Mouse (Mus musculus): ENCODE results near the gene Primpol. TPM values are rescaled to one million over a fixed set of nuclear protein-coding genes. Genes with fewer than 3 reads are reported as not detected.

Gene Primpol
- polyA plus RNA-seq, 1 experiment from 2014 or later = 7.1 TPM

DNA sequence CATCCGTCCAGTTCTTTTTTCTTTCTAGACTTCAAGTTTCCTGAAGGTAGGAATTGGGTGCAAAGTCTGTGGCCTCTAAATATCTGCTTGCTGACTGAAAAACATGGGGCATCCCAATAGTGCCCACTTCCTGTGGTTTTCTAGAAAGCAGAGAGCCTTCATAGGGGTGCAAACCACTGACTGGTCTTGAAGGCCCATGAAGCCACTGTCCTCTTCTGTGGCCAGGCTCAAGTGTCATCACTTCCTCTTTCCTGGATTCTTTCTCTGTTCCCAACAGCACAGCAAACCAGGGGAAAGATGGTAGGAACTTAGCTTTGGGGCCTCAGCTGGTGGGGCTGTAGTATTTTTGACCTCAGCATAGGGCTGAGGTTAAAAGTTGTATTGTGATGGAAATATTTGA lies 11.6 kb upstream of the Primpol start:
- H3K9me3 ChIP-seq (replicated peaks; ENCODE audit: control insufficient read depth, low read length, poor library complexity, severe bottlenecking) = no peaks in the 10 kb centered on the region
- WGBS = 97% methylated on average over 1 of the region's 1 CpGs
- no peak overlapping the region for H3K4me3 ChIP-seq (ENCODE audit: low read depth, low read length)
- peaks cover 6% of the 10 kb centered on the region for H3K4me1 ChIP-seq (ENCODE audit: control insufficient read depth, insufficient read depth, low read length)
- H3K4me2 ChIP-seq (ENCODE audit: low read length) = no peak overlapping the region
- no peaks in the 10 kb centered on the region for H3K27me3 ChIP-seq (ENCODE audit: control insufficient read depth, insufficient read depth, low read depth, low read length)
- ATAC-seq = no peak
- no peak overlapping the region for H3K9ac ChIP-seq (ENCODE audit: low read depth, low read length)
- H3K27ac ChIP-seq (ENCODE audit: low read length) = no peak overlapping the region
- peaks cover 18% of the 10 kb centered on the region for H3K36me3 ChIP-seq (ENCODE audit: control insufficient read depth, insufficient read depth, low read length)

GRCm38 (mm10) chr8:46627881-46628280 lies 10.9 kb upstream of the Primpol start:
- H3K27ac ChIP-seq (ENCODE audit: low read length) = no peak overlapping the region
- H3K9ac ChIP-seq (ENCODE audit: low read depth, low read length) = no peak overlapping the region
- H3K4me1 ChIP-seq (ENCODE audit: control insufficient read depth, insufficient read depth, low read length) = peaks cover 6% of the 10 kb centered on the region
- no peaks in the 10 kb centered on the region for H3K27me3 ChIP-seq (ENCODE audit: control insufficient read depth, insufficient read depth, low read depth, low read length)
- 79% methylated on average over 7 of the region's 7 CpGs for WGBS
- H3K9me3 ChIP-seq (replicated peaks; ENCODE audit: control insufficient read depth, low read length, poor library complexity, severe bottlenecking) = no peaks in the 10 kb centered on the region
- no peak for ATAC-seq
- no peak overlapping the region for H3K4me2 ChIP-seq (ENCODE audit: low read length)
- H3K36me3 ChIP-seq (ENCODE audit: control insufficient read depth, insufficient read depth, low read length) = peaks cover 11% of the 10 kb centered on the region
- no peak overlapping the region for H3K4me3 ChIP-seq (ENCODE audit: low read depth, low read length)

GRCm38 (mm10) chr8:46626642-46627041 lies 9.6 kb upstream of the Primpol start:
- no peak overlapping the region for H3K4me3 ChIP-seq (ENCODE audit: low read depth, low read length)
- no peak for ATAC-seq
- no peak overlapping the region for H3K4me2 ChIP-seq (ENCODE audit: low read length)
- H3K36me3 ChIP-seq (ENCODE audit: control insufficient read depth, insufficient read depth, low read length) = peaks cover 6% of the 10 kb centered on the region
- H3K4me1 ChIP-seq (ENCODE audit: control insufficient read depth, insufficient read depth, low read length) = peaks cover 9% of the 10 kb centered on the region
- no peak overlapping the region for H3K9ac ChIP-seq (ENCODE audit: low read depth, low read length)
- H3K9me3 ChIP-seq (replicated peaks; ENCODE audit: control insufficient read depth, low read length, poor library complexity, severe bottlenecking) = no peaks in the 10 kb centered on the region
- H3K27ac ChIP-seq (ENCODE audit: low read length) = no peak overlapping the region
- H3K27me3 ChIP-seq (ENCODE audit: control insufficient read depth, insufficient read depth, low read depth, low read length) = no peaks in the 10 kb centered on the region
- 99% methylated on average over 5 of the region's 5 CpGs for WGBS

GRCm38 (mm10) chr8:46625166-46625565 lies 8.2 kb upstream of the Primpol start:
- H3K36me3 ChIP-seq (ENCODE audit: control insufficient read depth, insufficient read depth, low read length) = peaks cover 3% of the 10 kb centered on the region
- H3K4me2 ChIP-seq (ENCODE audit: low read length) = no peak overlapping the region
- H3K9me3 ChIP-seq (replicated peaks; ENCODE audit: control insufficient read depth, low read length, poor library complexity, severe bottlenecking) = no peaks in the 10 kb centered on the region
- no peak for ATAC-seq
- peaks cover 9% of the 10 kb centered on the region for H3K4me1 ChIP-seq (ENCODE audit: control insufficient read depth, insufficient read depth, low read length)
- H3K27me3 ChIP-seq (ENCODE audit: control insufficient read depth, insufficient read depth, low read depth, low read length) = no peaks in the 10 kb centered on the region
- H3K27ac ChIP-seq (ENCODE audit: low read length) = no peak overlapping the region
- 54% methylated on average over 1 of the region's 1 CpGs for WGBS
- H3K4me3 ChIP-seq (ENCODE audit: low read depth, low read length) = no peak overlapping the region
- H3K9ac ChIP-seq (ENCODE audit: low read depth, low read length) = no peak overlapping the region

- Histone ChIP-seq H3K36me3 (ENCODE audit: control insufficient read depth, insufficient read depth, low read length) (no peaks in the 10 kb centered on the region), H3K4me2 (ENCODE audit: low read length) (no peak overlapping the region), H3K27me3 (ENCODE audit: control insufficient read depth, insufficient read depth, low read depth, low read length) (no peaks in the 10 kb centered on the region), H3K4me1 (ENCODE audit: control insufficient read depth, insufficient read depth, low read length) (peaks cover 23% of the 10 kb centered on the region), H3K4me3 (ENCODE audit: low read depth, low read length) (no peak overlapping the region), H3K9ac (ENCODE audit: low read depth, low read length) (no peak overlapping the region), H3K9me3 (replicated peaks; ENCODE audit: control insufficient read depth, low read length, poor library complexity, severe bottlenecking) (no peaks in the 10 kb centered on the region), H3K27ac (ENCODE audit: low read length) (no peak overlapping the region)
- WGBS = 76% methylated on average over 9 of the region's 9 CpGs
- ATAC-seq = no peak
These were observed 5.6 kb upstream of the Primpol start for GRCm38 (mm10) chr8:46622446-46623270.

DNA sequence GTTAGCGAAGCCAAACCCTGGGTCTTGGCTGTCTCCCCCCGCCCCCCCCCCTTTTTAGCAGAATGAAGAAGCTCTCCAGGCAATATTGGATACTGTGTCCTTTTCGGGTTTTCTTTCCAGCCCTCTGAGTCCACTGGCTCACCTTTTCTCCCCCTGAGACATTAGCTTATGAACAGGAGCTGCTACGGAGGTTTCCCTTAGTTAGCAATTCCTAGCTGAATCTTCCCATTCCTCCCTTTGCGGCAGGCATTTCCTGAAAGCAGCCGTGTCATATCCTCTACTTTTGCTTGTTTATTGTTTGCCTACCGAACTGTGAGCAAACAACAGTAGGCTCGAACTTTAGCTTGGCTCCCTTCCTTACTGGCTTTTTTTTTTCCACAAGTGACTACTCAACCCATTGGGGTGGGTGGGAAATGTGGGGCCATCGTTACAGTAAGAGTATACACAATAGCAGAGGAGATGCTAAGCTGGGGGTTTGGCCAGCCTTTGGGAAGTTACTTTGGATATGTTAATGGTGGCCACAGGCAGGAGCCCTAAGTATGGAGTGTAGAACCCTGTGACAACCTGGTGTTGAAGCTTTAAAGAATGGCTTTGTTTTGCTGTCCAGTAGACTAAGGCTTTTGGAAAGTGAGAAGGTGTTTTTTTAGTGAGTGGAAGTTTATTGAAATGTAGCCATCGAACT lies 1.8 kb upstream of the Primpol start:
- no peaks in the 10 kb centered on the region for H3K9me3 ChIP-seq (replicated peaks; ENCODE audit: control insufficient read depth, low read length, poor library complexity, severe bottlenecking)
- H3K9ac ChIP-seq (ENCODE audit: low read depth, low read length) = peak overlapping the region; percentile 94
- H3K27me3 ChIP-seq (ENCODE audit: control insufficient read depth, insufficient read depth, low read depth, low read length) = no peaks in the 10 kb centered on the region
- peaks cover 26% of the 10 kb centered on the region for H3K4me1 ChIP-seq (ENCODE audit: control insufficient read depth, insufficient read depth, low read length)
- peak overlapping the region; percentile 91 for H3K4me3 ChIP-seq (ENCODE audit: low read depth, low read length)
- peak overlapping the region; percentile 70 for H3K4me2 ChIP-seq (ENCODE audit: low read length)
- peak overlapping the region; percentile 95; the same call in 1 of the 2 replicates for H3K27ac ChIP-seq (ENCODE audit: low read length)
- H3K36me3 ChIP-seq (ENCODE audit: control insufficient read depth, insufficient read depth, low read length) = no peaks in the 10 kb centered on the region
- no peak for ATAC-seq
- WGBS = 2% methylated on average over 10 of the region's 10 CpGs

DNA sequence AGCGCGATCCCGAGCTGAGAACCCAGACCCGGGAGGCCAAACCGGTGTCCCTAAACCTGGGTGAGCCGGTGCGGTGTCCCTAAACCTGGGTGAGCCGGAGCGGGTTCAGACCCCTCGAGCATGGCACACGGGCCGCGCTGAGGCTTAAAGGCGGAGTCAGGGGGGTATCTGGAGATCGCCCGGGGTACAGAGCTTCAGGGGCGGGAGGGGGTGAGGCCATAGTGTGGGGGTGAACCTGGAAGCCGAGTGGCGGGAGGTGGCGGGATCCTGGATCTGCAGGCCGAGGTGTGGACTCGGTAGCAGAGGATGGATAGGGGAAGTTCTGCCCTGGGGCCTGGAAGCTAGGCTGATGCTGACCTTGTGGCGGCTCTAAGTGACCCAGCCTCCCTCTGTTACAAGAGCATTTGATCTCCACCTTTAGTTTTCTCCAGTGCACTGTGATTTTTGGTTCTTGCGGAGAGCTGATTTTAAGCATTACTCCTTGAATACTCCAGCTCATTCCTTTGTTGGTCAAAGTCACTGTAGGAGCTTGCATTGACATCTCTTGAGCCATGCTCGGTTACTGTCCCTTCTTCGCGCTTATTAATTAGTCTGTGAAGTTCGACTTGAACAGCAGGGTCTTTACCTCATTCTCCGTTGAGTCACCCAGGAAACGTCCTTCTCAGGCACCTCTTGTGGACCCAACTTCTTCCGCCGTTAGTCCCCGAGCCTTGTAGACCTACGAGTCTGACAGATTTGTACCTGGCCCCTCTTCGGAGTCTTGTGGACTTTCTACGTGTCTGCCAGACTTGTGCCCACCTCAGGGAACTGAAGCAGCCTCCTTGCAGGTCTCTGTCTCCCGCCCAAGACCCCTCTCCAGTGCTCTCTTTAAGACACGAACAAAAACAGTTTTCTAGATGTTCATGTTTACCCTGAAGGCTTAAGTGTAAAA lies 943 bp upstream of the Primpol start:
- peak overlapping the region; percentile 95 for H3K27ac ChIP-seq (ENCODE audit: low read length)
- H3K4me3 ChIP-seq (ENCODE audit: low read depth, low read length) = peak overlapping the region; percentile 91
- peak; percentile 71 for ATAC-seq
- H3K36me3 ChIP-seq (ENCODE audit: control insufficient read depth, insufficient read depth, low read length) = no peaks in the 10 kb centered on the region
- WGBS = under 1% methylated on average over 38 of the region's 38 CpGs
- no peaks in the 10 kb centered on the region for H3K27me3 ChIP-seq (ENCODE audit: control insufficient read depth, insufficient read depth, low read depth, low read length)
- H3K9ac ChIP-seq (ENCODE audit: low read depth, low read length) = peak overlapping the region; percentile 94
- H3K9me3 ChIP-seq (replicated peaks; ENCODE audit: control insufficient read depth, low read length, poor library complexity, severe bottlenecking) = no peaks in the 10 kb centered on the region
- H3K4me1 ChIP-seq (ENCODE audit: control insufficient read depth, insufficient read depth, low read length) = peaks cover 26% of the 10 kb centered on the region
- peak overlapping the region; percentile 70 for H3K4me2 ChIP-seq (ENCODE audit: low read length)

- peaks cover 22% of the 10 kb centered on the region for H3K4me1 ChIP-seq (ENCODE audit: control insufficient read depth, insufficient read depth, low read length)
- H3K27me3 ChIP-seq (ENCODE audit: control insufficient read depth, insufficient read depth, low read depth, low read length) = no peaks in the 10 kb centered on the region
- H3K27ac ChIP-seq (ENCODE audit: low read length) = no peak overlapping the region
- H3K4me3 ChIP-seq (ENCODE audit: low read depth, low read length) = no peak overlapping the region
- H3K9ac ChIP-seq (ENCODE audit: low read depth, low read length) = no peak overlapping the region
- peak overlapping the region; percentile 70 for H3K4me2 ChIP-seq (ENCODE audit: low read length)
- no peaks in the 10 kb centered on the region for H3K9me3 ChIP-seq (replicated peaks; ENCODE audit: control insufficient read depth, low read length, poor library complexity, severe bottlenecking)
- WGBS = 93% methylated on average over 8 of the region's 8 CpGs
- ATAC-seq = no peak
- no peaks in the 10 kb centered on the region for H3K36me3 ChIP-seq (ENCODE audit: control insufficient read depth, insufficient read depth, low read length)
These were observed 1.1 kb downstream of the Primpol start for GRCm38 (mm10) chr8:46615936-46616335.
